Mouse (Mus musculus): Measurements from ENCODE around the gene Cuedc1.

Cuedc1 gene

DNA sequence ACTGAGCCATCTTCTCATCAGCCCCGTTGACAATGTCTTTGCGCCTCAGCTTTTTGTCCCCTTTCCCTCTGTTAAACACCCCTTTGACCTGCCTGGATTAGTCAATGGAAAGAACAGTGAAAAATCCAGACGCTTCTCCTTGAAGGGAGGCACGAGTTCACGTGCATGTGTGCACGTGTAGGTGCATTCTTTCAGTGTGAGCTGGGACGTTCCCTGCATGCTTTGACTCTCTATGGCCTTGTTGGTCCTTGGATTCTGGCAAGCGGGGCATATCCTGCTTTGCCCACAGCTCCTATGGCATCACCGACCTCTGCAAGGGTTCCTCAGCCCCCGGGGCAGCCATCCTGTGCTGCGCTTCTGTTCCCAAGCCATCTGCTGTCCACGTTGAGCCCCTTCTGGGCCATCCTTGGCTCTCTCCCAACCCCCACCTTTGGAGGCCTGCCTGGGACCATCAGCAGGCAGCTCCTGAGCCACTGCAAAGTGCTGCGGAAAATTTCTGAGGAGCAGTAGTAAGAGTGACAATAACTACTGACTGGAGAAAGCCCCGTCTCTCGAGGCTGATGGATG, 74.1 kb downstream of the Cuedc1 start:
- WGBS: 83% methylated on average over 15 of the region's 15 CpGs

DNA sequence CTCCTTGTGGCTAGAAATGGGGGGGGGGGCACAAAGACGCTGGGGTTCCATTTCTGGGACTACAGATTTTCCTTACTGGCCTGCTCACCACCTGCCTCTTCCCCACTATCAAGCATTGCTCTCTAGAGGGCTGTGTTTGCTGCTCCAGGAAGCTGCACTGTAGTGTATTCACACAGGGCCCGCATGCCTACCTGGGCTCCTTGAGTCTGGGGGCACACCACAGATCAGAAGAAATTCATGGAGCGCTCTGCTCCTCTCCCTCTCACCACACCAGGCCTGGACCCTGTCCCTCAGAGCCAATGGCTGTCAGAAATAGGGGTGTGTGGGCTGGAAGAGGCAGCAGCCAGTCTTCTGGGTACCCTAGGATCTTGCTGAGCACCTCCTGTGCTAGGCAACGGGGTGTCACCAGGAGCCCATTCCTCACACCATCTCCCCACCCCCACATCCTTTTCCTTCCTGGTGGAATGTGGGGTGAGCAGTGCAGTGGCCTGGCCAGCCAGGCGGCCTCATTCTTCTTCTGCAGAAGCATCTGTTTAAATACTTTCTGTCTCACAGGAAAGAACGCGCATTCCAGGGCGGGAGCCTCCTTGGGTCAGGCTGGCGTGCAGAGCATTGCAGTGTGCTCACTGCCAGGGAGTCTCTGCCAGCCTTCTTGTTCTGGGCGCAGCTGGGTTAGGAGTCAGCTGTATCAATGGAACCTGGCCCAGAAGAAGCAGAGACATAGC, 74.9 kb downstream of the Cuedc1 start:
- WGBS: 40% methylated on average over 10 of the region's 10 CpGs

DNA sequence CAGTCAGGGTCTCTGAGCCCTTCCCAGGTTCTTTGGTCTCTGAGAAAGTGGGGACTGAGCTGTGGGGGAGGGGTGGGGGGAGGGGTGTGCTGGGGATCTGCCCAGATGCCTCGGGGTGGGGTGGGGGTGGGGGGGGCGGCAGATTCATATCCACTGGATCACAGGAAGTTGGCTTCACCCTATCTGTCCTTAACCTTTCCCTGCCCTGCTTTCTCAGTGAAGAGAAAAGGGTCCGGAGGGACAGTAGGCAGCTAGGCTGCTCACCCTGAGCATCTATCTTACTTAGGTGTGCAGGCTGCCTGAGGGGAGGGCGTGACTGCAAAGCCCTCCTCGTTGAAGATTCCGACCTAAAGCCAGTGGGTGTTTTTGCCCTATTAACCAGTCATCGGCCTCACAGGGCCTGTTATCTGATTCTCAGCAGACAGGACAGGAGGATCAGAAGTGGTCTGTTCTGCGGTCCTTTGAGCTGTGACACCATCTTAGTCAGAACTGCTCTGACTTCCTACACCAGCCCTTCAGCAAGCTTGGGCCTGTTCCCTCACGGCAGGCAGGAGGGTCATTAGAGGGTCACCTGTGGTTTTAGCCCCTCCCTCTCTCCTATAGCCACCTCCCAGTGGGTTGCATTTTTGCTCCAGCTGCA, 75.6 kb downstream of the Cuedc1 start:
- 56% methylated on average over 9 of the region's 9 CpGs for WGBS

DNA sequence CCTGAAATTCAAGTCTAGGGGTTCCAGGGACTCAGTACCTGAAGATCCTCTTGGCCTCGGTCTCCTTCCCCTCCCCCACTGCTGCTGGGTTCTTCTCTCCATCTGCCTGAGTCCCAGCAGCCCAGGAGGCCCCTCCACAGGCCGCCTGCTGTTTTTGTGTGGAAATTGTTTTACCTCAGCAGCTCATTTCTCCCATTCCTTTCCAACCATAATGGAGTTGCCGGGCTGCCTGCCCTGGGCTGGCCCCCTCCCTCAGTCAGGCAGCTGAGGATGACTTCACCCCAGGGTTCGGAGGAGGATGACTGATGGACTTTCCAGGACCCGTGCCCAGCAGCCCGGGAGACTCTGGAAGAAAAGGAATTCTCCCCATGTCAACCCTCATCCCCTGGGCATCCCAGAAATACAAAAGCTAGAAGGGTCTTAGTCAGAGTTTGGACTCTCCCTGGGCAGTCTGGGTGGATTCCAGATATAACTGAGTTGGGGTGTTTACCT, 82.7 kb downstream of the Cuedc1 start:
- 22% methylated on average over 6 of the region's 6 CpGs for WGBS

DNA sequence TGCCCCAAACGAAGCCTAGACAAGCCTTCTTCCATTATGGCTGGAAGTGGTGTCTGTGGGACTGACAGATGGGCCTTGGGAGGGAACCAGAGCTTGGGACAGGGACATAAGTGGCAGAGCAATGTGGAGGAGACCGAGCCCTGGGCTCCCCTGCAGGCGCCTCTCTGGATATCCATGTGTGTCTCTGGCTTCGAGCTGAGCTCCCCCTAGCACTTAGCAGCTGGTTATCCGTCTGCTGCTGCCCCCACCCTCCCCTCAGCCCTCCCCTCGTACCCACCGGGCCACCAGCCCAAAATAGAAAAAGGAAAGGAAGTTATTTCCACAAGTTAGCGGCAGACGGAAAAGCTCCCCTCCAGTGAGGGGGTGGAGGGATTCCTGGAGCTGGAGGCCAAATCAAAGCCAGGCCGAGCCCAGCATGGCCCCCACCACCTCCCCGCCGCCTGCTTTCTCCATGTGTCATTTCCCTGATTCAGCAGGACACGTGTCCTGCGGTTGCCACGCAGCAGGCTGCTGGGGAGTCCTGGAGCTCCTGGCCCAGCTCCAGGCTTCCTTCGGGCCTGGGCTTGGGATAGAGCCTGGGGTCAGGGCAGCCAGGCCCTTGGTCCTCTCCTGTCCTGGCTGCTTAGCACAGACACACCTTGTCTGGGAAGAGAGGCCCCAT, 83.2 kb downstream of the Cuedc1 start:
- 6% methylated on average over 16 of the region's 16 CpGs for whole genome bisulfite sequencing

DNA sequence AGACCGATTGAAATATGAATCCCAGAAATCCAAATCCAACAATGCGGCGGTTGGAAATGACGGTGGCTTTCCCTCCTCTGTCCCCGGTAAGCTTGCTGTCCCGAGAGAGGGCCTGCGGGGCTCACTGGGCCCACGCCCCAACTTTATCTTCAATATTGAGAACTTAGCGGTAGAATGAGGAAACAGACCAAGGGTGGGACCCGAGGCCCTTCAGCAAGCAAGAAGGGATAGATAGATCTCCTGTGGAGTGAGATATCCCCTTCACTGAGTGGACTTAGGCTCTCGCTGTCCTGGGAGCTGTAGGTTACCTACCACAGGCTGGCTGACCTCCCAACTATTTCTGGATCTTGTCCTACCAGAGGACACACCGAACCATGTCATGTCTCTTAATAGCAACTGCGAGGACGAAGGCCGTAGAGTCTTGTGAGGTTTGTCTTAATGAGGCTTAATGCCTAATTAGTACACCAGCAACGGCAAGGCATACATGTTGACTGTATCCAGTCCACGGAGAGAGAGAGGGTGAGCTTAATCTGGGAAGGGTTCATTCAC, 86.8 kb downstream of the Cuedc1 start:
- 91% methylated on average over 17 of the region's 17 CpGs for WGBS

DNA sequence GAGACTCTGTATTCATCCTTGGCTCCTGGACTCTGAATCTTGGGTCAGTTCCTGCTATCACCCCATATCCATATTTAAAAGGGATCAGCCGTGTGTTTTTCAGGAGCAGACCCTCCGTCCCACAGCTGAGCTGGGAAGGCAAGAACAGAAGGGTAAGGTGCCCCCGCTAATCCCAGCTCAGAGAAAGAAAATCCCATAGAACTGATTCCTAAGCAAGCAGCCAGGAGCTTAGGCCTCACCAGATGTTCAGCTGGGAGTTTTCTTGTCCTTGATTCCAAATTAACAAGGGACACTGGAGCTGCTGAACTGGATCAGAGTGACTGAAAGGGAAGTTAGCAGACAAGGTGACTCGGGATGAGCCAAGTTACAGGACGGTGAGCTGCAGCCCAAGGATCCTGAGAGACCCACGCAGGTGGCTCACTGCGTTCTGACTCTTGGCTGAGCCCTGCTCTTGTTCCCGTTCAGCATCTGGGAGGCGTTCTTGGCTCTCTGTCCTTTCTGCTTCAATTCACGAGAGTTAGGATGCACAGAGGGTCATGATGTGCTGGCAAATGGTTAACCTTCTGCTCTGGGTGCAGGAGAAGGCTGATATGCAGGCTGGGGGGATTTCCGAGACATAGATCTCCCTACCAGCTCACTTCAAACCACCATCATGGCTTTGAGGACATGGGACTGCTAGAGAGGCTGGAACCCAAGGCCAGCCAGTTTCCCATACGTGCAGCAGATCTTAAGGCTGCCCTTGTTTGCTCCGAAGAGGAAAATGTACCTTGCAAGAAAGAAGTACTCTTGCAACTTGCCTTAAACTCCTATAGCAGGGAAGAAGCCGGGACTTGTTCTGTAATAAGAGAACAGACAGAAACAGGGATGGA, 88.5 kb downstream of the Cuedc1 start:
- 88% methylated on average over 14 of the region's 14 CpGs for WGBS

DNA sequence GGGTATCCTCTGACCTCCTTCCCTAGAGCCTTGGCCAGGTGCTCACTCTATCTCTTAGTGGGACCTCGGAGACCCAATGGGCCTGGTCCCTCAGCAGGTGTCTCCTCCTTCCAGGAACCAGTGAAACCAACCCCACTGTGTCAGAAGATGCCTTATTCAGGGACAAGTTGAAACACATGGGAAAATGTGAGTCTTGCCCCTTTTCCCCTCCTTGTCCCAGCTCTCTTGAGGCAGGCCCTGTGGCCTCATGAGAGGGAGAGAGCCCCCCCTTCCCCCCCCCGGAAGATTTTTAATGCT, 89.0 kb downstream of the Cuedc1 start:
- 47% methylated on average over 2 of the region's 2 CpGs for WGBS

DNA sequence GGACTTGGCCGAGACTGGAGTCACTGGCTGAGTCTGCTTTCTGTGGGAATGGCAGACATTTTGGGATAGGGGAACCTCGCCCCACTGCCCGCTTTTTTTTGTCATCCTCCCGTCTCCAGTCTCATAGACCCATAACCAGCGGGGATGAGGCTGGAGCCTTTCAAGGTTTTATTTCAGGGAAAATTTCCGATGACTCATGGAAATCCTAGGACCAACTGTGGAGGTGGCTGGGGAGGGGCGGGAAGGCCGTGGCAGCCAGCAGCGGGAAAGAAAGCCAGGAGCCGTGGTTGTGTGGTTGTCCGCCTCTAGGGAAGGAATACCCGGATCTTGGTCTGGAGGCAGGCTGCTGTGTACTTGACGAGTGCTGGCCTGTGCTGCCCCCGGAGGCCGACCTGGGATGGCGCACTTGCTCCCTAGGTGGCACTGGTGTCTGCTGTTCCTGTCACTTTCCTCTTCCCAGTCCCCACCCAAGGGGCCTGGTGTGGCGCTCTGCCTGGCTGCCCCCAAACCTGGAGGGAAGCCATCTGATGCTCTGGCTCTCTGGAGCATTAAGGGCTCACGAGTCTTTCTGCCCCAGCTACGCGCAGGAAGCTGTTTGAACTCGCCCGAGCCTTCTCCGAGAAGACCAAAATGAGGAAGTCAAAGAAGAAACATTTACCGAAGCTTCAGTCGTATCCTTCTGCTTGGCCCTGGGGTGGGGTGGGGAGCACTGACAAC, 89.7 kb downstream of the Cuedc1 start:
- WGBS: 12% methylated on average over 25 of the region's 25 CpGs

DNA sequence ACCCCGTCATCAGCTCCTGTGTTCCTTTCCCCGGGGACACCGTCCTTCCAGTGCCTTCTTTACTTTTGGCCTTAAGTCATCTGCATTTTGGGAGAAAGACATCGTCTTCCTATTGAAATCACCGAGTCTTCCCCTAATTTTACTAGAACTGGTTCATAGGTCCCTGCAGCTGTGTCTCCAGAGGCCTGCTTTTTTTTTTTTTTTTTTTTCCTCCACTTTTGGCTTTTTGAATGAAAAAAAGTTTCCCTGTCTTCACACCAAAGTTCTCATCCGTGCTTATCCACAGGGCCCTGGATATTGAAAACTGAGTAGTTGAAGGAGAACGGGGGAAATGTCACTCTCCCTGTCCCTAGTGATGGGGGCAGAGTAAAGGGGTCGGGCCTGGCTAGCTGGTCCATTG, 90.4 kb downstream of the Cuedc1 start:
- WGBS: 79% methylated on average over 8 of the region's 8 CpGs

DNA sequence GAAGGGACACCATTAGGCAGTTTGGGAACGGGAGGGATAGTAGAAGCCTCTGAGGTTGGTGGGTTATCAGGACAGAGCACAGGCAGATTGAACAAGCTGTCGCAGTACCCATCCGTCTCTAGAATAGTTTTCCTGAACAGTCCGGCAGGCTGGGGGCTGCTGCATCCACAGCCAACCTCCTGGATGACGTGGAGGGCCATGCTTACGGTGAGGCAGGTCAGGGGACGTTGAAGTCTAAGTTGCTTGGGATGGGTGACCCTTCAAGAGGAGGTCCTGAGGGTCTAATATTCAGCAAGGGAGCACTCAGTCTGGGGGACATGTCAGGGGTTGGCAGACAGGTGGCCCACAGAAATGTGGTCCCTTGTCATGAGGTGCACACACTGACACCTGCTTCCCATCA, 90.8 kb downstream of the Cuedc1 start:
- WGBS: 97% methylated on average over 7 of the region's 7 CpGs

DNA sequence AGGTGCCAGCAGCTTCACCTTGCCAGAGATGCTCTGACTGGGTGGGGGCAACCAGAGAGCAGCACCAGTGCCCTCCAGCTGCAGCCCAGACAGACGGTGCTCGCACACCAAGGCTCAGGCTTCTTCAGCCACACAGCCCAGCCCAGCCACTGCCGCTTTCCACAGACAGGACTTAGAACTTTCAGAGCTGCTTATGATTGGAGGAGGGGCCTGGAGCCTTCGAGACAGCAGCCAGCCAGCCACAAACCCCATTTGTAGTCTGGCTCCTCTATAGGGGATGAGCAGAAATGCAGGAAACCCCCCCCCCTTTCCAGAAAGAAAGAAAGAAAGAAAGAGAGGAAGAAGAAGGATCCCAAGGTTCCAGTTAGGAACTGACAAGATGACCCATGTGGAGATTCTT, 94.7 kb downstream of the Cuedc1 start:
- 65% methylated on average over 4 of the region's 4 CpGs for WGBS

DNA sequence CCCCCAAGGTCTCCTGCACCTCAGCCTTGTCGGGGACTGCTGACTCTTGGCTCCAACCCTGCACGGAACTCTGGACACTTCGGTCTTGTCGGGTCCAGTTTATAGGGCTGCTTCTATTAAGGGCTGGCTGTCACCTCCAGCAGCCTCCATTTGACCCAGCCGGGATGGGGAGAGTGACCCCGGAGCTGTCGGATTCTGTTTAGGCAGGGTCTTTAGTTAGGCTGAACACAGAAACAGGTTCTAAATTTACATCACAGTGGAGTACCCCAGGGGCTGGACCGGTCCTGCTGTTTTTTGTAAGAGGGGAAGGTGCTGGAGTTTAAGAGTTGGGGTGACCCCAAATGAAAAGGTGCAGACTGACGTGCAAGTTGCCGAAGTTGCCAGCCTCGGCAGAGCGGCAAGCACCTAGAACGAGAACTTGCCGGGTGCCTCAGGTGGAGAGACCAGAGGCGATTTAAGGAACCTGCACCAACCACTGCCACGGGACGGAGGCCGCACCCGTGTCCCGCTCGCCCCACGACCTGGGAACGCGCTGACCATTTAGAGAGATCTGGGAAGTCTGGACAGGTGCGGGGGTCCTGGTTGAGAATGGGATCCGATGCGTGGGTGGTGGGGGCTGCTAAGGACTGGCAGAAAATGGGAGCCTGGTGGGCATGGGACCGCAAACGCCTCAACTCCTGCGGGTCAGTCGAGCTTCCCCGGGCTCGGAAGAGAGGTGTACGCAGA, 95.4 kb downstream of the Cuedc1 start:
- WGBS: 48% methylated on average over 34 of the region's 34 CpGs

DNA sequence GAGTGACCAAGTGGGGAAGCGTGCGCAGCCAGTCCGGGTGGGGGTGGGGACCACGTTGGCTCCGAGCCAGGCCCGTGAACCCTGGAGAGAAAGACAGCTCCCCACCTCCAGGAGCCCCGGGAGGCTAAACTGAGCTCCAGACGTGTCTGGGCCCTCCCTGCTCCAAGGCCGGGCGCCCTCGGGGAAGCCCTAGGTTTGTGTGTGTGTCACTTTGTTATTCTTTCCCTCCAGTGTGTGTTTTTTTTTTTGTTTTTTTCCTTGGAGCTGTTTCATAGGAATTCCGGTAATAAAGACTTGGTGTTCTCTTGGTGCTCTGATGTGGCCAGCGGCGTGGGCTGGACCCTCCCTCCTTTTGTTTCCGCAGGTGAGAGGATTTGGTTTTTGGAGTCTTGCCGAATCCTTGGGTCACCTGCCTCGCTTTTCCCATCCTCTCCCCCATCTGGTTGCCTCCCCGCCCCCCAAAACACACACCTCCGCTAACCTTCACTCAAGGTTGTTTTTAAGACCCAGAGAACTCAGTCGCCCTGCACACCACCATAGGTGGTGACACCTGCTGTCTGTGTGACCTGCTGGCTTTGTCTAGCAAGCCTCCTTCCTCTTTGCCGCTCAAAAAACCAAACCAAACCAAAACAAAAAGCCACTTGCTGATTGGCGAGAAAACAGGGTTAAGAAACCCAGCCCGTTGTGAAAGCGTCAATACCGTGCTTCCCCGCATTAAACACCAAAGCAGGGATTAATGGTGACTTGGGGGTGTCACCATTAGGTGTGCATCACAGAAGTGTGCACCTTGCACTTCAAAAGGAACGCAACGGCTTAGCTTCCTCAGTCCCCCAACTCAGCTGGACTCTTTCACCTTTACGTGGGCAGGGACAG, 96.2 kb downstream of the Cuedc1 start:
- 57% methylated on average over 29 of the region's 29 CpGs for WGBS

DNA sequence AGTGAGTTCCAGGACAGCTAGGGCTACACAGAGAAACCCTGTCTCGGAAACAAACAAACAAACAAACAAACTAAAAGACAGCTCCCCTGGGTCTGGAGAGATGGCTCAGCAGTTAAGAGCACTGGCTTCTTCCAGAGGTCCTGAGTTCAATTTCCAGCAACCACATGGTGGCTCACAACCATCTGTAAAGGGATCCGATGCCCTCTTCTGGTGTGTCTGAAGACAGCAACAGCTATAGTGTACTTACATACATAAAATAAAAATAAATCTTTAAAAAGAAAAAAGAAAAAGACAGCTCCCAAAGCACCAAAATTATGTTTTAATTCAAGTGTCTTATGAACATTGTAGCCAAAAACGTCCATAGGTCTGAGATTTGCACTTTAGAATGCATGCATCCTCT, 97.8 kb downstream of the Cuedc1 start:
- WGBS: 95% methylated on average over 3 of the region's 3 CpGs

DNA sequence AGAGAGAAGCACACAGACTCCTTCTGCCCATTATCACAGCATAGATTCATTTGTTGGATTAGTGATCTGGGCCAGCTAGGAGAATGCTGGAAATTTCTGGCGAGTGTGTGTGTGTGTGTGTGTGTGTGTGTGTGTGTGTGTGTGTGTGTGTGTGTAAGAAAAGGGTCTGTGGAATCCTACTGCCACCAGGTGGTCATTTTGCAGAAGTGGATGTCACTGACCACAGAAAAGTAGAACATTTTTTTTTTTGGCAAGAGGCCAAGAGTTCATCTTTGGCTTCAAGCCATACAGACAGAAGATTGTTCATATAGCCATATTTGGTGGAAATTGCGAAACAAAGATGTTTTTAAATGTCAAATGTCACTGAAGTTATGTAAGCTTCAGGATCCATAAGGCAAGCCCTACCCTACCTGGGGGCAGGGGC, 99.3 kb downstream of the Cuedc1 start:
- 1% methylated on average over 2 of the region's 2 CpGs for WGBS

DNA sequence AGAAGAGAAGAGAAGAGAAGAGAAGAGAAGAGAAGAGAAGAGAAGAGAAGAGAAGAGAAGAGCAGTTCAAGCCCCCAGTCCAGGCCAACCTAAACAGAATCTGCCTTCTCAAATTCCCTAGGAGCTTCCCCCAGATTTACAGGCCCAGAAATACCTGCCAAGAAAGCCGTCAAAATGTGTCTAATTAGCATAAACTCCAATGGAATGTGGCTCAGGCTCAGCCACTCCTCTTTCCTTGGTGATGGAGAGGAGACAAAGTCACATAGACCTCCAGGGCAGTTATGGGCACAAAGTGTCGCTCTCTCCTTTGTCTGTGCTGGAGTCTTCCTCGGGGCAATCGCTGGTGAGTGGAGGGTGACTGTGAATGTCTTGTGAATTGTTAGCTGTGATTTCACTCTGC, 100.4 kb downstream of the Cuedc1 start:
- WGBS: 25% methylated on average over 4 of the region's 4 CpGs

DNA sequence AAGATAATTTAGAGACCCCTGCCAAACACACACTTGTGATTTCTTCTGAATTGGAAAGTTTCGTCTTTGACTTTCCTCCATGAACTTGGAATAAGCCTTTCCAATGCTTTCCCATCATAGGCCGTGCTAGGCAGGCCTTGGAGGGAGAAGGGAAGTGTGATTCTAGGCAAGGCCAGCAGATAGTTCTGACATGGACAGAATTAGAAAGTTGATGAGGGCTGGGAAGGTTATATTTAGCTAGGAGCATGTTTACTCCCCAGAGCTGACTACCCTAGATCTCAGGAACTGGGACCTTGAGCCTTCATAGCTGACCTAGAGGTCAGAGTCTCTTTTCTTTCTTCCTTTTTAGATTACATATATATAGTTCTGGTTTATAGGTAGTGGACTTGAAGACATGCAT, 103.3 kb downstream of the Cuedc1 start:
- 76% methylated on average over 2 of the region's 2 CpGs for WGBS

DNA sequence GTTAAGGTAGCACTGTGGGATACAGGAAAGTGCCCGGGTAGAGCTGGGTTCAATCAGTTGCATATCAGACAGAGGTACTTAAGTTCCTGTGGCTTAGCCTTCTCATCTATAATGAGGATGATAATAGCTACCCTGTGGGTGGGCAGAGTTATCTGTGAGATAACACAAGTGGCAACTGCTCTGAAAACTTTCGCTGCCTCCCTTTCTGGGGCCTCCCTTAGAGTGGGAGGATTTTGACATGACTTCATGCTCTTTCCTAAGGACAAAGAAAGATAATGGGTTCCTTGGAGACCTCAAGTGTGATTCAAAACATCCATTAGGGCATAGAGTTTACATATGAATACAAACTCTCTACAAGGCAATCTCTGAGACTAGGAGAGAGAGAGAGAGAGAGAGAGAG, 104.2 kb downstream of the Cuedc1 start:
- 23% methylated on average over 2 of the region's 2 CpGs for WGBS
